Mouse (Mus musculus): ENCODE results near the gene Ror2. TPM values are rescaled to one million over a fixed set of nuclear protein-coding genes. Genes with fewer than 3 reads are reported as not detected.
A peak's percentile ranks its signal among the peaks of the same experiment; 100 is the strongest.

Ror2 gene
- total RNA-seq, 1 experiment: 15.1 TPM

DNA sequence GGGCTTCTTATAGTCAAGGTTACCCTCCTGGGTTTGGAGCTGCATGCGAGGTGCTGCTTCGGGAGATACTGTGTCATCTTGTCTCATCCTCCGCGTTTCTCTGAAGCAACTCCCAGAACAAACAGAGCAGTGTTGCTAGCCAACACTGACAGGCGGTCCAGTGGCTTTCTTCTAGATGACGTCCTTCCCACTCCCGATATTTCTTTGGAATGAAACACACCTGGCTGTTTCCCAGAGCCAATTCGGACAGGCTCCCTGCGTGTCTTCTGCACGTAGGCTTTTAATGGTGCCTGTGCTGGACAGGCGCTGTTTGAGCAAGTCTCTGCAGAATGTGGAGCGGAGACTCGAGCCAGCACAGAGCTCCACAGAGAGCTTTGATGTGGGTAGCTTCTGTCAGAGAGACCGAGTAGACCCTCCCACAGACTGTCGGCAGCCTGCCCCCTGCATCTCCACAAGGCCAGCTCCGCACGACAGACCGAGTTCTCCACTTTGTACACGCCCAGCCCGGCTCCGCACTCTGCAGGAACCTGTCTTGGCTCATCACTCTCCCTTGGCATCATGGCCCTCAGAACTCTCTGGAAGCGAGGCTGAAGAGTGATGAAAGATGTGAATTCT lies 216.7 kb downstream of the Ror2 start:
- TF ChIP-seq ZC3H11A (IDR thresholded peaks at IDR 0.05; ENCODE audit: borderline replicate concordance, low read depth, low read length) (no peak), CHD2 (IDR thresholded peaks at IDR 0.05; ENCODE audit: low read depth, low read length) (no peak), MAFK (IDR thresholded peaks at IDR 0.05; ENCODE audit: insufficient read depth, low read depth, low read length) (no peak), HCFC1 (IDR thresholded peaks at IDR 0.05; ENCODE audit: borderline replicate concordance, insufficient read depth, low read length) (no peak), ZNF384 (IDR thresholded peaks at IDR 0.05; ENCODE audit: low read depth, low read length) (no peak)
- Histone ChIP-seq H3K9me3 (ENCODE audit: control insufficient read depth, insufficient read depth, low read depth, low read length) (no peaks in the 10 kb centered on the region), H3K4me3 (ENCODE audit: insufficient read depth in 1 of 2, low read depth in 1 of 2, low read length in 2 of 2, poor library complexity in 1 of 2, severe bottlenecking in 1 of 2) (peak overlapping the region in 1 of 2 experiments; percentile 33; a peak in 1 of 4 replicates), H3K9ac (ENCODE audit: insufficient read depth, low read depth, low read length, poor library complexity, severe bottlenecking) (no peak overlapping the region), H3K36me3 (ENCODE audit: control insufficient read depth, insufficient read depth, low read length, poor library complexity, severe bottlenecking) (no peaks in the 10 kb centered on the region), H3K27ac (ENCODE audit: insufficient read depth, low read depth, low read length, poor library complexity, severe bottlenecking) (no peak overlapping the region), H3K4me1 (ENCODE audit: control insufficient read depth in 2 of 2, insufficient read depth in 2 of 2, low read length in 2 of 2, poor library complexity in 1 of 2) (no peaks in the 10 kb centered on the region)
- DNase-seq (ENCODE audit: low read depth, low spot score): no peak
- in situ Hi-C loops (cut with MboI; ENCODE audit: low sequenced_read_pairs in 2 of 2, unreplicated experiment in 2 of 2): no loop called here

DNA sequence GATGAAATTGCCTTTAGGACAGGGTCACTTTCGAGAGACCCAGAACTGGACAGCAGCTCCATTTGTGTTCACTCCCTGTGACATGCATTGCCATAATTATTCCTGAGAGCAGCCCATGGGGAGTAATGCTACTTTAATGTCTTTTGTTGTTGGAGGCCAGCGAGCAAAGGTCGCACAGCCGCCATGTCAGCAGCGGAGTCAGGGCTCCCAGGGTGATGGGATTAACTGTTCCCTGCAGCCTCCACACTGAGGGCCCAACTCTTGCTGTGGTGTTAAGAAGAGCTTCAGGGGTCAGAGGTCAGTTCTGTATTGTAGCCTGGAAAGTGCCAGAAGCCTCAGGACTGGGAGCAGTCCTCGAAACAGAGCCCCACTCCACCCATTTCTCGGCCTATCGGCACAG lies 217.5 kb downstream of the Ror2 start:
- no peak overlapping the region for H3K4me3 ChIP-seq (ENCODE audit: insufficient read depth in 1 of 2, low read depth in 1 of 2, low read length in 2 of 2, poor library complexity in 1 of 2, severe bottlenecking in 1 of 2)
- H3K9ac ChIP-seq (ENCODE audit: insufficient read depth, low read depth, low read length, poor library complexity, severe bottlenecking): no peak overlapping the region
- in situ Hi-C loops (cut with MboI; ENCODE audit: low sequenced_read_pairs in 2 of 2, unreplicated experiment in 2 of 2): no loop called here
- no peaks in the 10 kb centered on the region for H3K4me1 ChIP-seq (ENCODE audit: control insufficient read depth in 2 of 2, insufficient read depth in 2 of 2, low read length in 2 of 2, poor library complexity in 1 of 2)
- no peak for DNase-seq (ENCODE audit: low read depth, low spot score)
- no peaks in the 10 kb centered on the region for H3K36me3 ChIP-seq (ENCODE audit: control insufficient read depth, insufficient read depth, low read length, poor library complexity, severe bottlenecking)
- TF ChIP-seq ZNF384 (IDR thresholded peaks at IDR 0.05; ENCODE audit: low read depth, low read length): no peak
- TF ChIP-seq CHD2 (IDR thresholded peaks at IDR 0.05; ENCODE audit: low read depth, low read length): no peak
- no peak for TF ChIP-seq HCFC1 (IDR thresholded peaks at IDR 0.05; ENCODE audit: borderline replicate concordance, insufficient read depth, low read length)
- TF ChIP-seq ZC3H11A (IDR thresholded peaks at IDR 0.05; ENCODE audit: borderline replicate concordance, low read depth, low read length): no peak
- no peak for TF ChIP-seq MAFK (IDR thresholded peaks at IDR 0.05; ENCODE audit: insufficient read depth, low read depth, low read length)
- H3K9me3 ChIP-seq (ENCODE audit: control insufficient read depth, insufficient read depth, low read depth, low read length): no peaks in the 10 kb centered on the region
- no peak overlapping the region for H3K27ac ChIP-seq (ENCODE audit: insufficient read depth, low read depth, low read length, poor library complexity, severe bottlenecking)

DNA sequence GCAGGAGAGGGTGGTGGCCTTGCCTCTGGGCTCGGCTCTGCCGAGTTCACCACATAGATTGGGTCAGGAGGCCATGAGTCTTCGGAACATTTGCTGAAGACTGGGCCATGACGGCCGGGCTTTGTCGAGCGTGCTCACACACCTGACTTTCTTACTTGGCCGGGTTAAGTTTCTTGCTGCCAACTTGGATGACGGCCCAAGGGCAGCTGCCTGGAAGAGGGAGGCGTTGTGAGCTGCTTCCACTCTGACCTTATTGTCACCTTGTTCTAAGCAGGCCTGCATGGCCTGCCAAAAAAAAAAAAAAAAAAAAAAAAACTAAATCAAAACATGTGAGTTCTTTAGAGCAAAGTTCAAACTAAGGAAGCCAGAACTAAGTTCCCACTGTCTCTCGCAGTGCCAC lies 218.0 kb downstream of the Ror2 start:
- in situ Hi-C loops (cut with MboI; ENCODE audit: low sequenced_read_pairs in 2 of 2, unreplicated experiment in 2 of 2): no loop called here

DNA sequence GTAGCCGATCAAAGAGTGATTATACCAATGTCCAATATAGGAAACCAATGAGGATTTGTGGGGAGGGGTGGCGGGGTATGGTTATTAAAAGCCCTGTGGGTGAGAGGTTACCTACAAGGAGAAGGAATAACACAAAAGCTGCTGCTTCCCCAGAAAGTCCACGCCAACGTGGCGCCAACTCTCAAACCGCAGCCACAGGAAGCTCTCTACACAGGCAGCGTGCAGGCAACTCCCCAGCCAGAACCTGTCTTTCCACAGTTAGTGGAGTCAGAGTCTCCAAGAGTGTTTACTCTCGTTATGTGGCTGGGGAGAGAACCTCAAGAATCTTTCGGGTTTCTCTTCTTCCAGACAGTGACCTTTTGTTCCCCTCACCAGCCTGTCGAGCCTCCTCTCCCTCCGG lies 220.8 kb downstream of the Ror2 start:
- no peaks in the 10 kb centered on the region for H3K36me3 ChIP-seq (ENCODE audit: control insufficient read depth, insufficient read depth, low read length, poor library complexity, severe bottlenecking)
- H3K9me3 ChIP-seq (ENCODE audit: control insufficient read depth, insufficient read depth, low read depth, low read length): no peaks in the 10 kb centered on the region
- no peak overlapping the region for H3K27ac ChIP-seq (ENCODE audit: insufficient read depth, low read depth, low read length, poor library complexity, severe bottlenecking)
- no peak for DNase-seq (ENCODE audit: low read depth, low spot score)
- no peak for TF ChIP-seq ZNF384 (IDR thresholded peaks at IDR 0.05; ENCODE audit: low read depth, low read length)
- TF ChIP-seq MAFK (IDR thresholded peaks at IDR 0.05; ENCODE audit: insufficient read depth, low read depth, low read length): no peak
- TF ChIP-seq ZC3H11A (IDR thresholded peaks at IDR 0.05; ENCODE audit: borderline replicate concordance, low read depth, low read length): no peak
- no peak for TF ChIP-seq HCFC1 (IDR thresholded peaks at IDR 0.05; ENCODE audit: borderline replicate concordance, insufficient read depth, low read length)
- TF ChIP-seq CHD2 (IDR thresholded peaks at IDR 0.05; ENCODE audit: low read depth, low read length): no peak
- no peak overlapping the region for H3K9ac ChIP-seq (ENCODE audit: insufficient read depth, low read depth, low read length, poor library complexity, severe bottlenecking)
- no peak overlapping the region for H3K4me3 ChIP-seq (ENCODE audit: insufficient read depth in 1 of 2, low read depth in 1 of 2, low read length in 2 of 2, poor library complexity in 1 of 2, severe bottlenecking in 1 of 2)
- in situ Hi-C loops (cut with MboI; ENCODE audit: low sequenced_read_pairs in 2 of 2, unreplicated experiment in 2 of 2): no loop called here
- no peaks in the 10 kb centered on the region for H3K4me1 ChIP-seq (ENCODE audit: control insufficient read depth in 2 of 2, insufficient read depth in 2 of 2, low read length in 2 of 2, poor library complexity in 1 of 2)

More for the DNA sequence above, 218.0 kb downstream of the Ror2 start:
- Histone ChIP-seq H3K27ac (ENCODE audit: insufficient read depth, low read depth, low read length, poor library complexity, severe bottlenecking) (no peak overlapping the region), H3K4me3 (ENCODE audit: insufficient read depth in 1 of 2, low read depth in 1 of 2, low read length in 2 of 2, poor library complexity in 1 of 2, severe bottlenecking in 1 of 2) (no peak overlapping the region), H3K9ac (ENCODE audit: insufficient read depth, low read depth, low read length, poor library complexity, severe bottlenecking) (no peak overlapping the region), H3K4me1 (ENCODE audit: control insufficient read depth in 2 of 2, insufficient read depth in 2 of 2, low read length in 2 of 2, poor library complexity in 1 of 2) (no peaks in the 10 kb centered on the region), H3K36me3 (ENCODE audit: control insufficient read depth, insufficient read depth, low read length, poor library complexity, severe bottlenecking) (no peaks in the 10 kb centered on the region), H3K9me3 (ENCODE audit: control insufficient read depth, insufficient read depth, low read depth, low read length) (no peaks in the 10 kb centered on the region)
- DNase-seq (ENCODE audit: low read depth, low spot score): no peak
- no peak for TF ChIP-seq MAFK (IDR thresholded peaks at IDR 0.05; ENCODE audit: insufficient read depth, low read depth, low read length)
- TF ChIP-seq ZNF384 (IDR thresholded peaks at IDR 0.05; ENCODE audit: low read depth, low read length): no peak
- TF ChIP-seq HCFC1 (IDR thresholded peaks at IDR 0.05; ENCODE audit: borderline replicate concordance, insufficient read depth, low read length): no peak
- TF ChIP-seq ZC3H11A (IDR thresholded peaks at IDR 0.05; ENCODE audit: borderline replicate concordance, low read depth, low read length): no peak
- TF ChIP-seq CHD2 (IDR thresholded peaks at IDR 0.05; ENCODE audit: low read depth, low read length): no peak

Data from ES-E14 (cell line).